Mouse (Mus musculus) adrenal gland (tissue): ENCODE measurements around the gene Plekhh2.

Source experiments
- intact Hi-C: fragments of 180-260 bp; cut with DNase I; formaldehyde crosslinking; loops from one replicate; pipeline ENCODE4 v1.15.1; 2025
- long read RNA-seq, 2 experiments: library from polyadenylated mRNA; unstranded; transcript quantifications; one replicate each; pipeline ENCODE4 v2.0.0; 2020; ENCODE audit warnings: borderline replicate concordance in 1 of 2; ENCODE audit not compliant: insufficient replicate concordance in 1 of 2

The Plekhh2 gene
- long read RNA-seq, experiment 1 = 0 reads
- long read RNA-seq, experiment 2, partial matches to known transcripts = 0 of 1 reads
- long read RNA-seq, experiment 2, other reads (novel, unspliced or antisense) = 1 of 1 reads

GRCm38 (mm10) chr17:84511682-84512515, at the start of gene Plekhh2:
Gene Plekhh2 (plus strand): TSS chr17:84511895.
- intact Hi-C loops = no loop called here

DNA sequence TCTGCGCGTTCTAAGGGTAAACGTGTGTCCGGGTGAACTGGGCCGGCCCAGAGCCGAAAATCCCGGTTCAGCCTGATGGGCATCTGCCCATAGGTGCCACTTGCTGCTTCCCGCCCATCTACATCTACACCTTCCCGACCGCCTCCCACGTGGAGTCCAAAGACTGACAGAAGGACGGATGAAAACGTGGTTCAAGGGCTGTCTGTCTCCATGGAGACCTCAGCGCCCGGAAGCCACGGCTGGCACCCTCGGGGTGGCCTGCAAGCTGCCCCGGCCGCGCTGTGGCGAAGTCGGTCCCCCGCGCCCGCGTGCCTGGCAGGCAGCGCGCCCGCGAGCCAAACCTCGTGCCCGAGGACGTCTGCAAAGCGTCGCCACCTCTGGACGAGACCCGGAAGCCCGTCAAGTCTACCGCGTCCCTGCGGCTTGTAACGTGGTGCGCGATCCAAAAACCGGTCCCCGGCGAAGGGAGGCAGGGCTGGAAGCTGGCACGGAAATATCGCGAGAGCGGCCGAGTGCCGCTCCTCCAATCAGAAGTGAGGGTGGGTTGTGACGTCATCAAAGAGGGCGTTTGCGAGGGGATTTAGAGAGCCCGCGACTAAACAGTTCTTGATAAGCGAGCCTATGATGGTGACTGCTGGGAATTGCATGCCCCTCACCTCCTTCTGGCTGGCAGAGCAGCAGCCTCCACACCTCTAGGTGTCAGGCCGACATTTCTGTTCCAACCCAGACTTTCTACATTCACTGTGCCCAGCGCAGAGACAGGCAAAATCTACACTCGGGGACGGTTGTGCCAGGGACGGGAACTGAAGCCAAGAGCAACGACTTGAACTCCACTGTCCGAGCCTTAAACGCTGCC, 45.7 kb upstream of the Plekhh2 start, which contains the start of gene Thada:
Gene Thada, minus strand, starts transcription at position 453 of the 856 bp plus-strand sequence.
- intact Hi-C loops = no loop called here

GRCm38 (mm10) chr17:84474312-84474711, 37.4 kb upstream of the Plekhh2 start:
- intact Hi-C loops = no loop called here

DNA sequence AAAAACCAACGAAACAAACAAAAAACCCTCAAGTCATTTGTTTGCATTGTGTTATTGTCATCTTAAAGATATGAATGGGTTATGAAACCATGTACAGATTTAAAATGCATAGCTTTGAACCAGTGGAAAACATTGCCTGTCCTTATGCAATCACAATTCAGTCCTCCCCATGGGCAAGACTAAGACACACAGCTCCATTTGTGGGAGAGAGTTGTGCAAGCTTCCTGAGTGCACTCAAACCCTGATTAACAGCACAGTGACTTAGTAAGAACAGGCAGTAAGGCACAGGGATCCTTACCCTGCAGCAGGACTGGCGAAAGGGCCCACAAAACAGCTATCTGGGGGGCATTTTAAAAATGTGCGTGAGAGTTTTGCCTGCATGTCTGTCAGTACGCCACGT, 34.5 kb upstream of the Plekhh2 start:
- intact Hi-C loops = no loop called here

GRCm38 (mm10) chr17:84478276-84478675, 33.4 kb upstream of the Plekhh2 start:
- intact Hi-C loops = no loop called here

GRCm38 (mm10) chr17:84480464-84481355, 31.0 kb upstream of the Plekhh2 start:
- intact Hi-C loops = no loop called here

GRCm38 (mm10) chr17:84482831-84483230, 28.9 kb upstream of the Plekhh2 start:
- intact Hi-C loops = no loop called here

- intact Hi-C loops = no loop called here
Measured at GRCm38 (mm10) chr17:84483673-84484320, 27.9 kb upstream of the Plekhh2 start.

DNA sequence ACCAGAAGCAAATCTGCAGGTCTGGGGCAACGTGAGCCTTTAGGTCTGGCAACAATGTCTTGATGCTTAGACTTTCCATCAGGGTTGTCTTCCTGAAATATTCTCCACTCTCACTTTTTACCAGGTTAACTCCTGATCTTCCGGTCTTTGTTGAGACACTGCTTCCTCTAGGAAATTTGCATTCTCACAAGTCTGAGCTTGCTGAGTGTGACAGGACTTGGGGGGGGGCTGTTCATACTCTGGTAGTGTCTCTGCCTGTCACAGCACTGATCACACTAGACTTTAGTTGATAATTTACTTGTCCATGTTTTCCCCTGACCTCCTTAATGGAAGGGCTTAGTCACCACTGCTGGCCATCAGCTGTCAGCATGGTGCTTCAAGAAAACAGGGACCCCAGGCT, 24.3 kb upstream of the Plekhh2 start:
- intact Hi-C loops = no loop called here

DNA sequence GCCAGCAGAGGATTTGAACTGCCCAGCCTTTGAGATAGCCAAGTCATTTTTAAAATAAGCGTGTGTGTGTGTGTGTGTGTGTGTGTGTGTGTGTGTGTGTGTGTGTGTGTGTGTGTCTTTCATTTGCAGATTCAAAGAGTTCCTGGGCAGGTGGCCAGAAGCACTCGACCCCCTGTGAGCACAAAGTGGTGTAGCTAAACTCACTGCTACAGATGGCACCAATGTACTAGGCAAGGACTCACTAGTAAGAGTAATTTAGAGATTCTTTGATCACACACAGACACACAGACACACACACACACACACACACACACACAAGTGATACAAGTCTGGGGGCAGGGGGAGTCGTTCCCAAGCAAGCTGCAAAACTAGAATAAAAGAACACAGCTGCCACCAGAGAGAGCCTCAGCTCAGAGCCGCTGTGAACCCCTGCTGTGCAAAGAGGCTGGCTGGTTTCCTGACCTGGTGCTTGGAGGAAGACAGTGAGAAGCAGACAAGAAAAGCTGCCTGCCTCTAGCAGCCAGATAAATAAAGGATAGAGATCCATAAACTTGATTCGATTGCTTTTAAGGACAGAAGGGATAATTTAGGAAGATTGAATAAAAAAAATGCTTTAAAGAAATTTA, 19.3 kb upstream of the Plekhh2 start:
- intact Hi-C loops = no loop called here

- intact Hi-C loops = no loop called here
Measured at GRCm38 (mm10) chr17:84497026-84497425, 14.7 kb upstream of the Plekhh2 start.

- intact Hi-C loops = no loop called here
Measured at GRCm38 (mm10) chr17:84497559-84497958, 14.1 kb upstream of the Plekhh2 start.

GRCm38 (mm10) chr17:84497972-84498604, 13.6 kb upstream of the Plekhh2 start:
- intact Hi-C loops = no loop called here

- intact Hi-C loops = no loop called here
Measured at GRCm38 (mm10) chr17:84498639-84499038, 13.1 kb upstream of the Plekhh2 start.

GRCm38 (mm10) chr17:84502341-84502740, 9.4 kb upstream of the Plekhh2 start:
- intact Hi-C loops = no loop called here

GRCm38 (mm10) chr17:84505922-84506321, 5.8 kb upstream of the Plekhh2 start:
- intact Hi-C loops = no loop called here

DNA sequence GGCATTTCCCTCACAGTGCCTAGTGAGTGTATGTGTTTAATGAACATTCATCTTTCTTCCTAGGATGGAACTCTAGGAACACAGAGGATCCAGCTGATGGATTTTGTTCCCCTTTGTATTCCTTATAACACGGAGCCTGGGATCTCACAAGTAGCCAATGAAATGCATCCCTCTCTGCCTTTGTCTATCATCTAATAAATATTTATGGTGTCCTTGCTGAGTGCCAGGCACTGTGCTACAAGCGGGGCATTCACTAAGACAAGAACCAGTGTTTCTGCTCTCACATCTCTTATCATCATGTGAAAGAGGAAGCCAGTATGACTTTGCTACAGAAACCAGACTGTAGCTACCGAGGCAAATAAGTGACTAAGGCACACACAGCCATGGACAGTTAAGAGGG, 3.0 kb upstream of the Plekhh2 start:
- intact Hi-C loops = no loop called here

- intact Hi-C loops = no loop called here
Measured at GRCm38 (mm10) chr17:84509176-84509575, 2.5 kb upstream of the Plekhh2 start.

DNA sequence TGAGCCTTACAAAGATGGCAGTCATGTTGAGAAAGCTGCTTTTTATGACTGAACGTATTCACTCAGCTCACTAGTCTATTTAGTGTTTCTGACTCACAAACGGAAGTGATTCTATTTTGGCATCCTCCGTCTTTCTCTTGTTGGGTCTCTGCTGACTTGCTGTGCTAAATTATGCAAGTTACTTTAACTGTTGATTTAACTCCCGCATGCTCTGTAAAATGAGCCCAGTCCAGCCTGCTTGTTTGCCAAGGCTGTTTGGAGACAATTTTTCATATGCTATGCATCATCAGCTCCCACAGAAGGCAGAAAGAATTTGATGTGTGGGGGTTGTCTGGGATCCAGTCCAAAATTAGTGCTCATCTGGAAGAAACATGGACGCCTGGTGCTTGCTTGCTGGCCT, 1.3 kb upstream of the Plekhh2 start:
- intact Hi-C loops = no loop called here
